Mouse (Mus musculus) heart, adult 10 weeks (tissue): Measurements from ENCODE around the gene Krt8. TPM values are rescaled to one million over a fixed set of nuclear protein-coding genes. Genes with fewer than 3 reads are reported as not detected.

Experiments
- polyA plus RNA-seq: library from polyadenylated mRNA; stranded (reverse); fragments of 350-450 nt; fragmentation: Illumina TruSeq; extraction: RNeasy Lipid Tissue Mini Kit (QIAGEN cat#74804); gene quantifications from one replicate; pipeline ENCODE4 v1.2.3, GENCODE M21; 2014; ENCODE audit warnings: low read depth, low replicate concordance

The Krt8 gene
- 3.2 TPM for polyA plus RNA-seq

DNA sequence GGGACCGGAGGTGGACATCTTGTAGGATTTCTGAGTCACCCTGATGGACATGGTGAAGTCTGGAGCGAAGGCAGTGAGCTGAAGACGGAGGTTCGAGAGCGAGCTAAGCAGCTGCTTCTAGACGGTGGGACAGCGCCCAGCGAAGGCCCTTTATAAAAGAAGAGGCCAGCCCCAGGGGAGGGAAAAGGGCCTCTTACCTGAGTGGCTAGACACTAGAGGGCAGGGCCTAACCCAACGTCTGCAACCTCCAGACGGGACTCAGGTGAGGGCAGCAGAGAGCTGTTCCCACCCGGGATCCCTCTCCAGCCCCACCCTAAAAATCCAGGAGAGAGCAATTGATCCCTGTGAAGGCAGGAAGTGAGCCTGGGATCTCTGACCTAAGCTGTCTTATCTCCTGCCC, at the start of gene Krt8:
Gene Krt8, minus strand, starts transcription at position 294 of the 400 bp plus-strand sequence.

DNA sequence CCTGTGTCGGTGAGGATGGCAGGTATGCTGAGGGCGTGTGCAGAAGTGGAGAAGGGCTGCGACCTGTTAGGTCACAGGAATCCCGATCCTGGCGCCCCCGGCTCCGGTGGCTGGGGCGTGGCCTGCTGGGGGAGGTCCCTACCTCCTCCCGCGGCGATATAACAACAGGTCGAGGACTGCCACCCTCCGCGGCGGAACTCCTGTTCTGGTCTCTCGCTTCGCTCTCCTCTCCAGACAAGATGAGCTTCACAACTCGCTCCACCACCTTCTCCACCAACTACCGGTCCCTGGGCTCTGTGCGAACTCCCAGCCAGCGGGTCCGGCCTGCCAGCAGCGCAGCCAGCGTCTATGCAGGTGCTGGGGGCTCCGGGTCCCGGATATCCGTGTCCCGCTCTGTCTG, 23.8 kb upstream of the Krt8 start, which contains the start of gene Krt18:
Gene Krt18, plus strand, starts transcription at position 141 of the 400 bp plus-strand sequence.

DNA sequence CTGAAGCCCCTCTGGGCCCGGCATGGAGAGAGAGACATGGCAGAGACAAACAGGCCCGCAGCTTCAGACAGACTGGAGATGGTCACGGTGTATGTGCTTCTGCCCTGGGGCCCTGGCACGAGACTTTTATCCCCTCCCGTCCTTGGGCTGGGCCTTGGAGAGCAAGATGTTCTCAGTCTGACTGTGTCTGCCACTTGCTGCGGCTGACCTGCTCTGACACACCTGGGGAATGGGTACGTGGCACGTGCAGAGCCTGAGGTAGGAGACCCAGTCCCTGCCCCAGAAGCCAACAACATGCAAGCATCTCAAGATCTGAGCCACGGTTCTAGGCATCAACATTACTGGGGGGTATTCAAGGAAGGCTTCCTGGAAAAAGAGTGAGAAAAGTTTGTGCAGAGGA, 50.1 kb downstream of the Krt8 start, which contains the start of gene Krt78:
Gene Krt78, minus strand, starts transcription at position 101 of the 400 bp plus-strand sequence.

Other genes with a start within 250 kb of the Krt8 start
- not detected for gene Krt72, start 218.0 kb downstream of the Krt8 start, polyA plus RNA-seq
- not detected for gene Krt73, start 202.1 kb downstream of the Krt8 start, polyA plus RNA-seq
- not detected for gene Krt2, start 186.3 kb downstream of the Krt8 start, polyA plus RNA-seq
- not detected for gene Krt1, start 153.7 kb downstream of the Krt8 start, polyA plus RNA-seq
- gene Krt77, start 134.8 kb downstream of the Krt8 start, polyA plus RNA-seq, result not detected
- not detected for gene Krt76, start 111.6 kb downstream of the Krt8 start, polyA plus RNA-seq
- gene Krt4, start 79.7 kb downstream of the Krt8 start, polyA plus RNA-seq, result not detected
- gene Krt79, start 64.2 kb downstream of the Krt8 start, polyA plus RNA-seq, result 0.52 TPM
- gene Krt78, start 50.2 kb downstream of the Krt8 start, polyA plus RNA-seq, result not detected
- gene Krt18, start 23.7 kb upstream of the Krt8 start, polyA plus RNA-seq, result 4.3 TPM
- gene Eif4b, start 69.3 kb upstream of the Krt8 start, polyA plus RNA-seq, result 124 TPM
- 177 TPM for gene Tns2, start 95.9 kb upstream of the Krt8 start, polyA plus RNA-seq
- gene Spryd3, start 131.8 kb upstream of the Krt8 start, polyA plus RNA-seq, result 17.0 TPM
- 46.2 TPM for gene Igfbp6, start 139.9 kb upstream of the Krt8 start, polyA plus RNA-seq
- not detected for gene Soat2, start 146.0 kb upstream of the Krt8 start, polyA plus RNA-seq
- gene Zfp740, start 198.8 kb upstream of the Krt8 start, polyA plus RNA-seq, result 39.0 TPM
- 25.3 TPM for gene Csad, start 200.2 kb upstream of the Krt8 start, polyA plus RNA-seq
- gene Itgb7, start 227.5 kb upstream of the Krt8 start, polyA plus RNA-seq, result 1.5 TPM